Mouse (Mus musculus) ovary, adult 2 months (tissue): ENCODE measurements around the gene Olfr1269. TPM values are rescaled to one million over a fixed set of nuclear protein-coding genes. Genes with fewer than 3 reads are reported as not detected.

ENCODE experiments used
- polyA plus RNA-seq: library from polyadenylated mRNA; depleted of rRNA; stranded (reverse); fragments of >200 nt; gene quantifications from 2 replicates; pipeline ENCODE4 v1.2.3, GENCODE M21; 2012; rRNA removed

Gene Olfr1269
- polyA plus RNA-seq, result not detected in 2 replicates

GRCm38 (mm10) chr2:90121312-90121711, at the start of gene Olfr1269:
Gene Olfr1269 (minus strand): TSS chr2:90121412.

DNA sequence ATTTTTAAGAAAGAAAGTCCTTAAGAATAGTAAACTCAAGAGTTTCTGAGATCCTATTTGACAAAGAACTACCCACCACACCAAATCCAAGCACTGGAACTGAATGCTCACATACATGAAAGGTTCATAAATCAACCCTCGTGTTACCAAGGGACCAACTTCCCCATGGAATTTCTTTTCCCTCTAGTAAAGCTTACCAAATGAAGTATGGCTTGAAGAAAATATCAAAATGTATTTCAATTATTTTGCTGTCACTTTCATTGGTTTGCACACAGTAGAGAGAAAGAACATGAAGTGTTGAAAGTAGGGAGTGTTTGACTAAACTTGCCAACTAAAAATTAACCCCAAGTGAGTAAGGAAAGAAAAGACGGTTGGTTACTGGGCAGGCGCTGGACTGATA, 31.8 kb upstream of the Olfr1269 start, which contains the start of gene Olfr1270:
Gene Olfr1270 (minus strand): TSS at position 101 of the 400 bp plus-strand sequence.

GRCm38 (mm10) chr2:90142196-90142595, 21.0 kb upstream of the Olfr1269 start, which contains the start of gene Olfr32:
Gene Olfr32 (minus strand): TSS chr2:90142296.

Other genes with a start within 250 kb of the Olfr1269 start
- gene Olfr1257, start 243.0 kb downstream of the Olfr1269 start, polyA plus RNA-seq, result not detected in 2 replicates
- not detected in 2 replicates for gene Olfr1258, start 194.1 kb downstream of the Olfr1269 start, polyA plus RNA-seq
- not detected in 2 replicates for gene Olfr1259, start 172.7 kb downstream of the Olfr1269 start, polyA plus RNA-seq
- not detected in 2 replicates for gene Olfr1260, start 147.1 kb downstream of the Olfr1269 start, polyA plus RNA-seq
- not detected in 2 replicates for gene Olfr1261, start 130.2 kb downstream of the Olfr1269 start, polyA plus RNA-seq
- gene Olfr1262, start 121.3 kb downstream of the Olfr1269 start, polyA plus RNA-seq, result not detected in 2 replicates
- not detected in 2 replicates for gene Olfr1263, start 109.3 kb downstream of the Olfr1269 start, polyA plus RNA-seq
- not detected in 2 replicates for gene Olfr1264, start 95.8 kb downstream of the Olfr1269 start, polyA plus RNA-seq
- gene Olfr1265, start 86.1 kb downstream of the Olfr1269 start, polyA plus RNA-seq, result not detected in 2 replicates
- gene Olfr140, start 57.8 kb downstream of the Olfr1269 start, polyA plus RNA-seq, result not detected in 2 replicates
- not detected in 2 replicates for gene Olfr32, start 20.9 kb upstream of the Olfr1269 start, polyA plus RNA-seq
- gene Olfr1270, start 31.7 kb upstream of the Olfr1269 start, polyA plus RNA-seq, result not detected in 2 replicates
- not detected in 2 replicates for gene Olfr1506, start 103.1 kb upstream of the Olfr1269 start, polyA plus RNA-seq
- gene Olfr142, start 136.2 kb upstream of the Olfr1269 start, polyA plus RNA-seq, result not detected in 2 replicates
- not detected in 2 replicates for gene Olfr1271, start 149.6 kb upstream of the Olfr1269 start, polyA plus RNA-seq
- gene Olfr1272, start 171.4 kb upstream of the Olfr1269 start, polyA plus RNA-seq, result not detected in 2 replicates
- not detected in 2 replicates for gene Gm13769, start 200.8 kb upstream of the Olfr1269 start, polyA plus RNA-seq